Mouse (Mus musculus) kidney, postnatal 4 days (tissue): ENCODE measurements around the gene Hdac5.

ENCODE experiments used
- DNase-seq, 2 experiments: peaks; one replicate each; pipeline ENCODE4 v3.0.0; 2021; ENCODE audit warnings: mixed read lengths in 2 of 2

Gene Hdac5

DNA sequence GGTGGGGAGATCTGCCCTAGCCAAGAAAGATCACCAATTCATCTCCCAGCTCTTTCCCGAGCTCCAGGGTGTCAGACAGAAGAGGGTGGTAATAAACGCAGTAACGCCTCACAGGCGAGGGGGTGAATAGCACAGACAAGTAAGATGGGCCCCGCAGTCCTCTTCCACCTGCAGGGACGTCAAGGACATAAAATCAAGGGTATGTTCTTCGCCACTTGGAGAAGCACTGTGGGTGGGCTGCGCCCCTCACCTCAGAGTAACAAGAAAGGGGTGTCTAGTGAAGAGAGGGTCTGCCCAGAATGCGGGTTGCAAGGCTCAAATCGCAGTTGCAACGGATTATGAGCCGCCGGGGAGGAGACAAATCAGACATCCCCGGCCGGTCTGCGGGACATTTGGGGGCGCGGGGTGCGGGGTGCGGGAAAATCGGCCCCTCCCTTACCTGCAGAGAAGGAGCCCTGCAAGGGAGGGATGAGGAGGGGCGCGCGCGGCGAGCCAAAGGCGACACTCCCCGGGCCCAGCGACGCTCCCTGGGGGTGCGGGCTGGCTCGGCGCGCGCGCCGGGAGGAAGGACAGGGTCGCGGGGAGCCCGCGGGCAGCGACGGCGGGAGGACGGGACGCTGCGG is 524 bp downstream of the Hdac5 start:
- peak in 1 of 2 experiments; percentile 38 for DNase-seq

GRCm38 (mm10) chr11:102228646-102229268 is 1.2 kb downstream of the Hdac5 start:
- no peak for DNase-seq

- DNase-seq, result no peak
Measured at GRCm38 (mm10) chr11:102228191-102228545, 1.8 kb downstream of the Hdac5 start.

GRCm38 (mm10) chr11:102227270-102228190 is 2.4 kb downstream of the Hdac5 start:
- DNase-seq, result no peak

- DNase-seq, result no peak
Measured at GRCm38 (mm10) chr11:102226067-102226978, 3.6 kb downstream of the Hdac5 start.

GRCm38 (mm10) chr11:102225221-102225620 is 4.7 kb downstream of the Hdac5 start:
- DNase-seq, result no peak

DNA sequence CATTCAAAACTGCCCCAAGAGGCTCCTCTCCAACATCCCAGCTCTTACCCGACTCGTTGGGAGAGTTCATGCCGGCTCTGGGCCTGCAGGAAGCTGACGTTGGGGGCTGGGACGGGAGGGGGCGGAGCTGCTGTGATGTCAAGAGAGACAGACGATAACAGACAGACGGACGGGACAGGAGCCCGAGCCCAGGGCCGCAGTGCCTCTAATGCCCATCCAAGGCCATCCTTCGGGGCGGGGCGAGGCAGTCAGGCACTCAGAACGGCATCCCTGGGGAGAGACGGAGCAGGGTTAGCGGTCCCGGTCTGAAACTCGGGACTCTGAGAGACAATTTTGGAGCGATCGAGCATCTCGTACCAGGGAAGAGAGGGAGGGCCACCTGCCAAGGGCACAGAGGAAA is 5.3 kb downstream of the Hdac5 start:
- peak; percentile 48 to 61 for DNase-seq

DNA sequence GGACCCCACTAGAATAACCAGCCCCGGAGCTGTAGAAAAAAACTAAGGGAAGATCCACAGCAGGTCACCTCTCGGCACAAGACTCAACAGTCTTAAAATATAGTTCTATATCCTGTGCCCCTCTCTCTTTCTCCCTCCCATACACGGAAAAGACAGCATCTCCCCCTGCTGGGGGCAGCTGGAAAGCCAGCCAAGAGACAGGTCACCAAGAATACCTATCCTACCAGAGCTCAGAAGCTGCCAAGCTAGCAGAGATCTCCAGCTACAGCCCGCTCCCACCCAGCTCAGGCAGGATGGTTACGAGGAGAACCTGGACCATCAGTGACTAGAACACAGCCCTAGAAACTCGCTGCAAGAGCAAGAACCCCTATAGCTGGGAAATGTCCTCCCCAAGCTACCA is 6.8 kb downstream of the Hdac5 start:
- peak; percentile 84 to 87 for DNase-seq

DNA sequence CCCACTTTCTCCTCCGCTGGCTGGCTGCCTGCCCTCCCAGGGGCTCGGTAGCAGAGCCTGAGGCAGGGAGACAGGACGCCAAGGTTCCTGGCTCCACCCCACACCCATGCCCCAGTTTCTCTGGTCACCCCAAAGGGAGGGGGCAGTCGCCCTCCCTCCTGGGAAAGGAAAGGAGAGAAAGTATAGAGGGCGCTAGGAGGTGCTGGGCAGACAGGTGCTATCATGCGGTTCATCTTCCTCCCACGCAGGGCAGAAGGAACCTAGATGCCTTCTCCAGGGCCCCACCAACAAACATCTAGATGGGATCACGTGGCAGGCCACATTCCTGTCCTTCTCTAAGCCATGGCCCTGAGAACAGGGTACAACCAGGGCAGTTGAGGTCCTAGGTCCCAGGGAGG is 8.0 kb downstream of the Hdac5 start:
- peak in 1 of 2 experiments; percentile 66 for DNase-seq

DNA sequence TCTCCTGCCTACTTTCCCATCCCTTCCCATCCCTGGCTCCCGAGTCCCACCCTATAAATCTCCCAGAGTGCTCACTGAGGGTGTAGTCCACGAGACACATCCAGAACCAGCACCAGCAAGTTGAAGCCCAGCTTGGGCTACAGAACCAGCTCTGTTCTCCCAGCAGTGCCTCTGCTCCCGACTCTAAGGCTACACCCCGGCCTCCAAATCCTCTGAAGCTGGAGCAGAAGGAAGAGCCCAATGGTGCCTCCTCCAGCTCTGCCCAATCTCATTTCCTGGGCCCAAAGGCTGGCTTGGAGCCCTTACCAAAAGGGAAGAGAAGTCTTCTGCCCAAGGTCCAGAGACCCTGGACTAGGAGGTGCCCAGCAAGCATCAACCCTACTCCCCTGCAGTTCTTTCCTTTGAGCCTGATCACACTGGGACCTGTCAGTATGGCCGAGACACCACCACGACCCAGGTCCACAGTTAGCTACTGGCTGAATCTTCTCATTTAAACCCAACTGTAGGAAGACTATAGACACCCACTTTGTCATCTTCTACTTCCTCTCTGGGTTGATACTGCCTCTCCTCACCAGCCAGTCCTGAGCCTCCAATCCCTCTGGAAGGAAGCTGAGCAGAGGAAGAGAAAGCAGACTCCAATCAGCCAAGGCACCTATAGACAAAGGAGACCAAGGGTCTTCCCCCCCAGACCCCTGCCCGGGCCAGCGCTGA is 8.6 kb downstream of the Hdac5 start:
- DNase-seq, result peak in 1 of 2 experiments; percentile 1

DNA sequence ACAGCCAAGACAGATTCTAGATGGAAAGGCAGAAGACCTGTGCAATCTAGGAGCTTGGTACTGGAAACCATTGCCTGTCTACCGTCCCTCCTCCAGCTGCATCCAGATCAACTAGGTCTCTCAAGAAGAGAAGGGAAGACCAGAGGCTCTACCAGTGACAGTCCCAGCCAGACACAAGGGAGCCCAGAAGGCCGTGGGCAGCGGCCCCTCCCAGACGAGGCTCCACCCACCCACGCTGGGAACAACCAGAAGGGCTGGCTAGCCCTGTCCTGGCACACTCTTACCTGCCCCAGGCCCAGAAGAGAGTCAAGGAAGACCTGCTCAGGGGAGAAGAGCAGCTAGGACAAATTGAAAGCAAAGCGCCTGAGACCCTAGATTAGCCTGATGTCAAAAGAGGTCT is 9.5 kb downstream of the Hdac5 start:
- peak in 1 of 2 experiments; percentile 12 for DNase-seq

DNA sequence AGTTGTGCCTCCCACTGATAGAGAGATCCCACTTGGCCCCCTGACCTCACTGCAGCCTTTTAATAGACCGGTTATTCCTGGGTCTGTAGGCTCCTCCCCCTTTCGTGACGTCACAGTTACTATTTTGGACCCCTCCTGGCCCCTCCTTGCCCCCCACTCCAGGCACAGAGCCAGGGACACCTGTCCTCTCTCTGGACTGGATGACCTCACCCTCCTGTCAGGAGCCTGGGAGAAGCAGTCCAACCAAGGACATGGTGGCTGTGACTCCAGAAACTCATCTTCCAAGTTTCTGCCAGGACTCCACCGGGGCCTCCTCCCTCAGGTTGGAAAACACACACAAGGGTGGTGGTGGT is 10.0 kb downstream of the Hdac5 start:
- DNase-seq, result peak in 1 of 2 experiments; percentile 45

DNA sequence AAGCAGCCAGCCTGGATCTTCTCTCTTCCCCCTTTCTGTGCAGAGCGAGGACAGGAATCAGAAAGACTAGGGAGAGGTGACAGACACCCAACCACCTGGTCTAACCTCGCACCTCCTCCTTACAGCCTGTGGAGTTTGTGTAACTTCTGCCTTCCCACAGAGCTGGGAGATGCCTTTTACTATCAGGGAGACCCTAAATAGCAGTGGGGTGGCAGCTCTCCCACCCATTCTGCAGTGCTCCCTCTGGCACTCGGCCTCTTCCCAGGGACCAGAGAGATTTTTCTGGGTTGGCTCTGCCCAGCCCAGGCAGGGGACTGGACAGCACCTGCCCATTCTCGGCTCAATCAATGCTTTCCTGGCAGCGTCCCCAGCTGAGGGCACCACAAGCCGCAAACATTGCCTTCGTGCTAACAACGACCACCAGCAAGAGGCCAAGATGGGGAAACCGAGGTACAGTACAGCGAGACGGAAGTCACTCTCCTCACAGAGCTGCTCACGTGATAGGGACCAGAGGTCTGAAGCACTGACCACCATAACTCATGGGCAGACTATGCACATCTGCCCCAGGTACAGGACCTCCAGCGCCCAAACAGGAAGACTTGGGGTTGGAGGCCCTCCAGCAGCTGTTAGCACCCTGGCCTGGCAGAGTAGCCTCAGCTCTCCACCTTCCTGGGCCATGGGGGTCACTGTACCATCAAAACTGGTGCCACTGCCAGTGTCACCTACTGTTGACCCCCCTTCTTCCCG is 10.5 kb downstream of the Hdac5 start:
- no peak for DNase-seq

GRCm38 (mm10) chr11:102218783-102219182 is 11.2 kb downstream of the Hdac5 start:
- DNase-seq, result peak; percentile 94 to 97

GRCm38 (mm10) chr11:102217876-102218430 is 12.0 kb downstream of the Hdac5 start:
- DNase-seq, result peak in 1 of 2 experiments; percentile 48

DNA sequence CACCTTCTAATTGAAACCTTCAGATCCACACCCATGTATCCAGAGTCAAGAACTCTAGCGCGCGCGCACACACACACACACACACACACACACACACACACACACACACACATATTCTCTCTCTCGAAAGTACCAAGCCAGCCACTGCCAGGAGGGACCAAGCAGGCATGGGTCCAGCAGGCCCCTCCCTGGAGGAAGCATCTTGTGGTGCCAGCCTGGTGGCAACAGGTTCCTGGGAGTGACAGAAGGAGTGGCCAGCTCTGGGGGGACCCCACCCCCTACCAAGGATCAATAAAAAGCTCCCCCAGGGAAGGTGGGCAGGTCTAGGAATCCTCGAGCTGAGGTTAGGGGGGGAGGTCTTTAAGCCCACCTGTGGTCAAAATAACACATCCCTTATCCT is 12.6 kb downstream of the Hdac5 start:
- no peak for DNase-seq

DNA sequence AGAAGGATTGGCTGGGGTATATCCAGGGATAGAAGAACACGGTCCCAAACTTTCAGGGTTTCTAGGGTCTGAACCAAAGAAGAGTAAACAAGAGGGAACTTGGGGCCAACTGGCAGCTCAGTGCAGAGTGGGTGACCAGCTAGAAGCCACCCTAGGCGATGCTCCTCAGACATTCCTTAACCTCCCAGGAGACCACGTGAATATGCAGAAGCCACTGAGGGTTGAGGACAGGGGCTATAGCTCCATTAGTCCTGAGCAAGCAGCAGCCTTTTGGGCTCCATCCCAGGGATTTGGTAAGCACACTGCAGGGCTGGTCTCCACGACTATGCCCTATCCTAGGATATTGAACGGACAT is 13.1 kb downstream of the Hdac5 start:
- DNase-seq, result no peak

- peak; percentile 64 to 74 for DNase-seq
Measured at GRCm38 (mm10) chr11:102216056-102216885, 13.7 kb downstream of the Hdac5 start.

- no peak for DNase-seq
Measured at GRCm38 (mm10) chr11:102215511-102215910, 14.5 kb downstream of the Hdac5 start.
